9 mouse cellular contexts compared by ENCODE assay signal in the genomic region with DNA sequence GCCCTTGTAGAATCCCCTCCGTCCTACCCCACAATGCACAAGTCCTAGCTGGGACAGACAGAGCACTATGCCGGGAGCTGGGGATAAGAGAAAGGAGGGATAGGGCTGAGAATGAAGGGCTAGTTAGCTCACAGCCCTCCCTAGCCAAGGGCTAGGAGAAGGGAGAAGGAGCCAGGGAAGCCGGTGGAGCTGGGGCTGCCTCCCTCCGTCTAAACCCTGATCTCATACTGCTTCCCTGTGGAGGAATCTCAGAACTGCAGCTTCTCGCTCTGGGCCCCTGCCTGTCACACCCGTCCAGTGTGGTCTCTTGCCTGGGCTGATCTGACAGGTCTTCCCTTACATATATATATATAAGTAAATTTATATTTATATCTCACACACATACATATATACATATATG.
DNase-seq lines count a peak whose midpoint lies in the region; ATAC-seq lines count a peak whose summit lies in the region.
"Had no signal": no experiment of that assay in that cellular context is flagged by ENCODE, and none has a peak within 500 bp of the region (broad histone marks: within the 10 kb centered on the region; RNA-seq: fewer than 3 reads in every experiment).

No protein-coding gene starts in this region.

- H3K27me3 ChIP-seq in heart, embryonic 13.5 days (replicated peaks) = peaks cover 47% of the 10 kb centered on the region
- peaks cover 9% of the 10 kb centered on the region; the same call in 1 of the 2 replicates for H3K27me3 ChIP-seq in kidney, embryonic 16.5 days (ENCODE audit: insufficient read depth, low read length)
- no peaks in the 10 kb centered on the region for H3K27me3 ChIP-seq in liver, embryonic 16.5 days (ENCODE audit: control insufficient read depth, insufficient read depth, low read depth, low read length)
- no peaks in the 10 kb centered on the region for H3K27me3 ChIP-seq in neural tube, embryonic 14.5 days (ENCODE audit: control insufficient read depth, insufficient read depth, low read length)

- H3K4me2 ChIP-seq in heart, embryonic 13.5 days = peak overlapping the region; percentile 58
- H3K4me2 ChIP-seq in kidney, embryonic 16.5 days (replicated peaks; ENCODE audit: low read depth, low read length) = peak overlapping the region; percentile 40
- no peak overlapping the region for H3K4me2 ChIP-seq in liver, embryonic 16.5 days (ENCODE audit: low read depth, low read length)
- peak overlapping the region; percentile 40 for H3K4me2 ChIP-seq in neural tube, embryonic 14.5 days (ENCODE audit: low read depth, low read length)

- no peaks in the 10 kb centered on the region for H3K36me3 ChIP-seq in heart, embryonic 13.5 days
- H3K36me3 ChIP-seq in kidney, embryonic 16.5 days (ENCODE audit: insufficient read depth, low read length) = no peaks in the 10 kb centered on the region
- H3K36me3 ChIP-seq in liver, embryonic 16.5 days (ENCODE audit: control insufficient read depth, insufficient read depth) = no peaks in the 10 kb centered on the region
- H3K36me3 ChIP-seq in neural tube, embryonic 14.5 days (ENCODE audit: control insufficient read depth, insufficient read depth, low read length) = no peaks in the 10 kb centered on the region

- H3K27ac ChIP-seq in heart, embryonic 13.5 days (replicated peaks) = no peak overlapping the region
- no peak overlapping the region; the same call in 1 of the 2 replicates for H3K27ac ChIP-seq in kidney, embryonic 16.5 days (ENCODE audit: low read length)
- H3K27ac ChIP-seq in liver, embryonic 16.5 days (ENCODE audit: low read length) = no peak overlapping the region
- H3K27ac ChIP-seq in neural tube, embryonic 14.5 days (ENCODE audit: low read depth, low read length) = peak overlapping the region; percentile 68; the same call in 1 of the 2 replicates

- no peaks in the 10 kb centered on the region for H3K9me3 ChIP-seq in heart, embryonic 13.5 days
- H3K9me3 ChIP-seq in kidney, embryonic 16.5 days (ENCODE audit: low read length) = no peaks in the 10 kb centered on the region
- H3K9me3 ChIP-seq in liver, embryonic 16.5 days (replicated peaks; ENCODE audit: control insufficient read depth, low read length) = no peaks in the 10 kb centered on the region
- no peaks in the 10 kb centered on the region for H3K9me3 ChIP-seq in neural tube, embryonic 14.5 days (ENCODE audit: control insufficient read depth, low read length)

- H3K4me3 ChIP-seq in heart, embryonic 13.5 days = peak overlapping the region; percentile 27
- peak overlapping the region; percentile 5; the same call in 1 of the 2 replicates for H3K4me3 ChIP-seq in kidney, embryonic 16.5 days (ENCODE audit: low read length)
- H3K4me3 ChIP-seq in liver, embryonic 16.5 days (ENCODE audit: low read depth, low read length) = no peak overlapping the region
- H3K4me3 ChIP-seq in neural tube, embryonic 14.5 days (ENCODE audit: low read depth, low read length) = 0 out of 2 replicates have a peak overlapping the region, but pooled peaks have one; percentile 3
- H3K4me3 ChIP-seq: myocyte had no signal

- peaks cover 13% of the 10 kb centered on the region for H3K4me1 ChIP-seq in heart, embryonic 13.5 days
- H3K4me1 ChIP-seq in kidney, embryonic 16.5 days (ENCODE audit: insufficient read depth, low read length) = peaks cover 36% of the 10 kb centered on the region
- H3K4me1 ChIP-seq in liver, embryonic 16.5 days (ENCODE audit: control insufficient read depth, low read depth, low read length) = no peaks in the 10 kb centered on the region
- peaks cover 14% of the 10 kb centered on the region; the same call in 1 of the 2 replicates for H3K4me1 ChIP-seq in neural tube, embryonic 14.5 days (ENCODE audit: control insufficient read depth, insufficient read depth, low read length)

- peak; percentile 3 for DNase-seq in ovary, postnatal 10 days (ENCODE audit: low spot score)
- no peak for DNase-seq in ovary, adult 18-20 months (ENCODE audit: low spot score)
- DNase-seq in embryo, embryonic 10.5 days (ENCODE audit: low spot score) = peak; percentile 86
- DNase-seq in T-cell, adult 2 months (ENCODE audit: low spot score) = no peak

- peak overlapping the region; percentile 38; the same call in 1 of the 2 replicates for H3K9ac ChIP-seq in heart, embryonic 13.5 days
- peak overlapping the region; percentile 63 for H3K9ac ChIP-seq in kidney, embryonic 16.5 days (replicated peaks; ENCODE audit: low read length)
- H3K9ac ChIP-seq in liver, embryonic 16.5 days (ENCODE audit: low read depth, low read length) = no peak overlapping the region
- peak overlapping the region; percentile 41; the same call in 1 of the 2 replicates for H3K9ac ChIP-seq in neural tube, embryonic 14.5 days (replicated peaks; ENCODE audit: low read depth, low read length)

- ATAC-seq in heart, embryonic 13.5 days (ENCODE audit: extremely low read depth, insufficient number of reproducible peaks, low FRiP score, low TSS enrichment) = no peak
- peak; percentile 92 for ATAC-seq in kidney, embryonic 16.5 days (ENCODE audit: low FRiP score, low TSS enrichment)
- ATAC-seq in liver, embryonic 16.5 days (ENCODE audit: low read depth) = peak; percentile 37; the same call in 1 of the 2 replicates
- peak; percentile 86 for ATAC-seq in neural tube, embryonic 14.5 days (ENCODE audit: low read depth)

- 2% methylated on average over 6 of the region's 6 CpGs for WGBS in heart, embryonic 13.5 days
- WGBS in kidney, embryonic 16.5 days = 6% methylated on average over 6 of the region's 6 CpGs
- WGBS in liver, embryonic 16.5 days (ENCODE audit: insufficient replicate concordance) = 17% methylated on average over 6 of the region's 6 CpGs
- WGBS in neural tube, embryonic 14.5 days = 4% methylated on average over 6 of the region's 6 CpGs

Comparison
In these comparisons a context has a peak if more than half of its experiments do, and no peak if none do; other contexts are left out.
1. DNase-seq: peak in ovary, postnatal 10 days (single experiment) and embryo, embryonic 10.5 days (single experiment); none in ovary, adult 18-20 months (single experiment) and T-cell, adult 2 months (single experiment).